Mouse (Mus musculus) NIH3T3 (cell line): Measurements from ENCODE around the gene Crocc.

Experiments used
- DNase-seq: peaks from one replicate; pipeline ENCODE4 v3.0.0-alpha.2; 2012; ENCODE audit warnings: low read depth

Gene Crocc

GRCm38 (mm10) chr4:141060426-141061301 is at the start of gene Crocc:
TSS of gene Crocc (minus strand) at chr4:141060550.
- peak; percentile 99 for DNase-seq

- no peak for DNase-seq
These were observed 47.9 kb upstream of the Crocc start for GRCm38 (mm10) chr4:141108196-141108732.

- no peak for DNase-seq
These were observed 46.3 kb upstream of the Crocc start for GRCm38 (mm10) chr4:141106526-141107183.

- peak; percentile 46 for DNase-seq
These were observed 41.5 kb upstream of the Crocc start for GRCm38 (mm10) chr4:141101855-141102254.

GRCm38 (mm10) chr4:141101291-141101690 is 40.9 kb upstream of the Crocc start:
- no peak for DNase-seq

- no peak for DNase-seq
These were observed 39.6 kb upstream of the Crocc start for GRCm38 (mm10) chr4:141099956-141100355.

GRCm38 (mm10) chr4:141098935-141099334 is 38.6 kb upstream of the Crocc start:
- no peak for DNase-seq

GRCm38 (mm10) chr4:141096710-141097109 is 36.4 kb upstream of the Crocc start:
- DNase-seq, result no peak

GRCm38 (mm10) chr4:141095016-141095415 is 34.7 kb upstream of the Crocc start:
- DNase-seq, result no peak

- DNase-seq, result peak; percentile 31
These were observed 28.4 kb upstream of the Crocc start for GRCm38 (mm10) chr4:141088714-141089113.

- DNase-seq, result no peak
These were observed 27.7 kb upstream of the Crocc start, which contains the start of gene Spata21 for GRCm38 (mm10) chr4:141088033-141088432. TSS of gene Spata21 (plus strand) at chr4:141088333.

- no peak for DNase-seq
These were observed 26.5 kb upstream of the Crocc start for GRCm38 (mm10) chr4:141086862-141087261.

- DNase-seq, result no peak
These were observed 18.3 kb upstream of the Crocc start for GRCm38 (mm10) chr4:141078510-141079137.

- peak; percentile 96 for DNase-seq
These were observed 17.5 kb upstream of the Crocc start, which contains the start of gene Necap2 for GRCm38 (mm10) chr4:141077681-141078509. TSS of gene Necap2 (minus strand) at chr4:141078357.

GRCm38 (mm10) chr4:141076761-141077506 is 16.6 kb upstream of the Crocc start:
- DNase-seq, result no peak

- DNase-seq, result no peak
These were observed 13.8 kb upstream of the Crocc start for GRCm38 (mm10) chr4:141074109-141074508.

GRCm38 (mm10) chr4:141073661-141074060 is 13.3 kb upstream of the Crocc start:
- DNase-seq, result peak; percentile 59

- DNase-seq, result no peak
These were observed 12.2 kb upstream of the Crocc start for GRCm38 (mm10) chr4:141072502-141072901.

- peak; percentile 76 for DNase-seq
These were observed 9.4 kb upstream of the Crocc start for GRCm38 (mm10) chr4:141069731-141070130.

- no peak for DNase-seq
These were observed 8.3 kb upstream of the Crocc start for GRCm38 (mm10) chr4:141068655-141069054.
